Mouse (Mus musculus) liver, embryonic 14.5 days (tissue): ENCODE results near the gene Gfra1.

Experiments used
- CTCF ChIP-seq: IDR thresholded peaks from 2 replicates; pipeline ENCODE4 v1.5.1; 2016; ENCODE audit warnings: antibody characterized with exemption, low read depth, control low read depth
- EP300 ChIP-seq: IDR thresholded peaks from 2 replicates; pipeline ENCODE4 v1.6.1; 2016; ENCODE audit warnings: antibody characterized with exemption, low read depth

GRCm38 (mm10) chr19:58499420-58499966 is 43.8 kb upstream of the Gfra1 start:
- TF ChIP-seq CTCF (no peak), EP300 (no peak)
